In the genomic region with DNA sequence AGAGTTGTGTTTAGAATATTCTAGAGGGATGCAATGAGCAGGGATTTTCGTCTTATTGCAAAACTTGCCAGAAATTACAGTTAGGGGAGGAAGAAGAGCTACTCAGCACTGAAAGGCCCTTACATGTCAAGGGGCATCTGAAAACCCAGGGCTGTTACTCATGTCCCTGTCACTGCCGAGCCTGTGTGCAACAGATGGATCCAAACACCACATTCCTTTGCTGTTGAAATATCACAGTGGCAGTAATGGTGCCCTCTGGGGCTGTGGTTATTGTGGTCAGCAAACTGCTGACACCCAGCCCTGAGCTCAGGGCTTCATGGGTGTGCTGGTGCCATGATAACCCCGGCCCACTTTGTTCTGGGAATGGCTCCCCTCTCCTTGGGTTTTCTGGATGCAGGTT, we compare ENCODE assay signal across 12 mouse cellular contexts.
DNase-seq lines count a peak whose midpoint lies in the region; ATAC-seq and TF ChIP-seq lines count a peak whose summit lies in the region.
"Had no signal": no experiment of that assay in that cellular context is flagged by ENCODE, and none has a peak within 500 bp of the region (broad histone marks: within the 10 kb centered on the region; RNA-seq: fewer than 3 reads in every experiment).

No protein-coding gene starts in this region.

- 31% methylated on average over 3 of the region's 3 CpGs for WGBS in liver, postnatal 0 days (ENCODE audit: insufficient replicate concordance)
- WGBS in embryonic facial prominence, embryonic 15.5 days = 32% methylated on average over 3 of the region's 3 CpGs
- 41% methylated on average over 3 of the region's 3 CpGs for WGBS in lung, postnatal 0 days
- WGBS in stomach, embryonic 14.5 days = 33% methylated on average over 3 of the region's 3 CpGs

- H3K27me3 ChIP-seq in liver, postnatal 0 days (ENCODE audit: insufficient read depth, low read length) = no peaks in the 10 kb centered on the region
- H3K27me3 ChIP-seq in embryonic facial prominence, embryonic 15.5 days = no peaks in the 10 kb centered on the region
- H3K27me3 ChIP-seq in lung, postnatal 0 days (replicated peaks; ENCODE audit: insufficient read depth, low read length) = no peaks in the 10 kb centered on the region
- H3K27me3 ChIP-seq in stomach, embryonic 14.5 days (ENCODE audit: control insufficient read depth, insufficient read depth, low read length) = no peaks in the 10 kb centered on the region
- H3K27me3 ChIP-seq: heart, embryonic 12.5 days; midbrain, embryonic 12.5 days had no signal

- no peak overlapping the region for H3K27ac ChIP-seq in liver, postnatal 0 days (ENCODE audit: low read depth)
- H3K27ac ChIP-seq in embryonic facial prominence, embryonic 15.5 days (replicated peaks) = peak overlapping the region; percentile 76
- H3K27ac ChIP-seq in lung, postnatal 0 days (ENCODE audit: low read length) = peak overlapping the region; percentile 45; the same call in 1 of the 2 replicates
- peak overlapping the region; percentile 92 for H3K27ac ChIP-seq in stomach, embryonic 14.5 days (ENCODE audit: low read length)

- no peak for TF ChIP-seq EP300 in liver, postnatal 0 days (IDR thresholded peaks at IDR 0.05; ENCODE audit: low read depth)
- no peak for TF ChIP-seq EP300 in lung, postnatal 0 days (IDR thresholded peaks at IDR 0.05)

- H3K4me2 ChIP-seq in liver, postnatal 0 days (ENCODE audit: low read depth, low read length) = no peak overlapping the region
- H3K4me2 ChIP-seq in embryonic facial prominence, embryonic 15.5 days (replicated peaks) = no peak overlapping the region
- no peak overlapping the region for H3K4me2 ChIP-seq in lung, postnatal 0 days (replicated peaks; ENCODE audit: low read depth, low read length)
- H3K4me2 ChIP-seq in stomach, embryonic 14.5 days (replicated peaks; ENCODE audit: low read depth, low read length) = no peak overlapping the region
- H3K4me2 ChIP-seq: heart, embryonic 12.5 days; midbrain, embryonic 12.5 days had no signal

- no peak for TF ChIP-seq CTCF in liver, postnatal 0 days (IDR thresholded peaks at IDR 0.05; ENCODE audit: low read depth)
- no peak for TF ChIP-seq CTCF in lung, postnatal 0 days (IDR thresholded peaks at IDR 0.05)

- no peak overlapping the region for H3K4me3 ChIP-seq in liver, postnatal 0 days (ENCODE audit: low read depth, low read length)
- no peak overlapping the region for H3K4me3 ChIP-seq in embryonic facial prominence, embryonic 15.5 days (replicated peaks)
- no peak overlapping the region for H3K4me3 ChIP-seq in lung, postnatal 0 days (ENCODE audit: low read depth, low read length)
- no peak overlapping the region for H3K4me3 ChIP-seq in stomach, embryonic 14.5 days (ENCODE audit: low read depth, low read length)
- H3K4me3 ChIP-seq: heart, embryonic 12.5 days; midbrain, embryonic 12.5 days had no signal

- peak; percentile 13 for DNase-seq in liver
- DNase-seq in liver, postnatal 0 days = no peak
- peak; percentile 22 for DNase-seq in lung, postnatal 0 days (ENCODE audit: low spot score)
- DNase-seq in ovary, postnatal 14 days (ENCODE audit: low spot score) = no peak
- DNase-seq in spleen, postnatal 10 days (ENCODE audit: low spot score in 2 of 2) = no peak
- no peak for DNase-seq in heart, postnatal 14 days

- intact Hi-C loops in heart, postnatal 14 days (cut with DNase I) = no loop called here

- H3K9me3 ChIP-seq in liver, postnatal 0 days (ENCODE audit: low read length) = no peaks in the 10 kb centered on the region
- no peaks in the 10 kb centered on the region for H3K9me3 ChIP-seq in embryonic facial prominence, embryonic 15.5 days (replicated peaks)
- H3K9me3 ChIP-seq in lung, postnatal 0 days (ENCODE audit: low read length) = no peaks in the 10 kb centered on the region
- H3K9me3 ChIP-seq in stomach, embryonic 14.5 days (ENCODE audit: control insufficient read depth, low read depth, low read length) = no peaks in the 10 kb centered on the region
- H3K9me3 ChIP-seq: heart, embryonic 12.5 days; midbrain, embryonic 12.5 days had no signal

- H3K4me1 ChIP-seq in liver, postnatal 0 days (ENCODE audit: insufficient read depth) = peaks cover 3% of the 10 kb centered on the region; the same call in 1 of the 2 replicates
- peaks cover 26% of the 10 kb centered on the region for H3K4me1 ChIP-seq in embryonic facial prominence, embryonic 15.5 days
- 0 out of 2 replicates have a peak, but pooled peaks cover 3% of the 10 kb centered on the region for H3K4me1 ChIP-seq in lung, postnatal 0 days (ENCODE audit: insufficient read depth, low read depth, low read length)
- H3K4me1 ChIP-seq in stomach, embryonic 14.5 days (ENCODE audit: control insufficient read depth, insufficient read depth, low read length) = peaks cover 11% of the 10 kb centered on the region
- H3K4me1 ChIP-seq: heart, embryonic 12.5 days had no signal

- no peak overlapping the region for H3K9ac ChIP-seq in liver, postnatal 0 days (replicated peaks)
- no peak overlapping the region for H3K9ac ChIP-seq in embryonic facial prominence, embryonic 15.5 days
- H3K9ac ChIP-seq in lung, postnatal 0 days (replicated peaks; ENCODE audit: low read depth) = no peak overlapping the region
- no peak overlapping the region for H3K9ac ChIP-seq in stomach, embryonic 14.5 days (replicated peaks; ENCODE audit: low read depth, low read length)
- H3K9ac ChIP-seq: heart, embryonic 12.5 days; midbrain, embryonic 12.5 days had no signal

- no peaks in the 10 kb centered on the region for H3K36me3 ChIP-seq in liver, postnatal 0 days (replicated peaks; ENCODE audit: insufficient read depth, low read length)
- H3K36me3 ChIP-seq in embryonic facial prominence, embryonic 15.5 days = no peaks in the 10 kb centered on the region
- no peaks in the 10 kb centered on the region for H3K36me3 ChIP-seq in lung, postnatal 0 days (ENCODE audit: insufficient read depth, low read length)
- H3K36me3 ChIP-seq in stomach, embryonic 14.5 days (ENCODE audit: control insufficient read depth, insufficient read depth, low read length) = no peaks in the 10 kb centered on the region
- H3K36me3 ChIP-seq: heart, embryonic 12.5 days; midbrain, embryonic 12.5 days had no signal

- ATAC-seq in liver, postnatal 0 days = no peak
- no peak for ATAC-seq in embryonic facial prominence, embryonic 15.5 days (ENCODE audit: insufficient number of reproducible peaks, low FRiP score, low TSS enrichment, low read depth)
- peak; percentile 27; the same call in 1 of the 2 replicates for ATAC-seq in lung, postnatal 0 days
- ATAC-seq in stomach, embryonic 14.5 days (ENCODE audit: insufficient number of reproducible peaks, insufficient read depth, low FRiP score, low read depth) = no peak
- ATAC-seq: activated CD4-positive, CD25-positive, alpha-beta regulatory T cell, adult 4 months; forebrain, embryonic 16.5 days had no signal

Comparison
In these comparisons a context has a peak if more than half of its experiments do, and no peak if none do; other contexts are left out.
1. DNase-seq: peak in liver (single experiment) and lung, postnatal 0 days (single experiment); none in liver, postnatal 0 days (single experiment), ovary, postnatal 14 days (single experiment), spleen, postnatal 10 days (0 of 2) and heart, postnatal 14 days (0 of 2).